Mouse (Mus musculus): ENCODE results near the gene Ly6g5c. TPM values are rescaled to one million over a fixed set of nuclear protein-coding genes. Genes with fewer than 3 reads are reported as not detected.

Gene Ly6g5c
- polyA plus RNA-seq, 1 experiment from 2014 or later, result not detected

Other genes with a start within 250 kb of the Ly6g5c start
- gene Cfb, start 245.8 kb upstream of the Ly6g5c start, polyA plus RNA-seq (2015; fragmentation: Nextera tagmentation; extraction: Ambion mirVana), result 1.4 and 1.6 TPM in 2 replicates
- gene Zbtb12, start 228.8 kb upstream of the Ly6g5c start, polyA plus RNA-seq (2015; fragmentation: Nextera tagmentation; extraction: Ambion mirVana), result 6.0 and 6.9 TPM in 2 replicates
- not detected in 2 replicates for gene Gm20547, start 226.2 kb upstream of the Ly6g5c start, polyA plus RNA-seq (2015; fragmentation: Nextera tagmentation; extraction: Ambion mirVana)
- 4.2 and 4.8 TPM in 2 replicates for gene C2, start 210.0 kb upstream of the Ly6g5c start, polyA plus RNA-seq (2015; fragmentation: Nextera tagmentation; extraction: Ambion mirVana)
- gene Ehmt2, start 209.8 kb upstream of the Ly6g5c start, polyA plus RNA-seq (2015; fragmentation: Nextera tagmentation; extraction: Ambion mirVana), result 59.7 and 73.8 TPM in 2 replicates
- 0.10 TPM in 1 of 2 replicates, not detected in the other for gene Slc44a4, start 193.8 kb upstream of the Ly6g5c start, polyA plus RNA-seq (2015; fragmentation: Nextera tagmentation; extraction: Ambion mirVana)
- 40.7 and 44.0 TPM in 2 replicates for gene Neu1, start 177.0 kb upstream of the Ly6g5c start, polyA plus RNA-seq (2015; fragmentation: Nextera tagmentation; extraction: Ambion mirVana)
- gene Hspa1b, start 149.0 kb upstream of the Ly6g5c start, polyA plus RNA-seq (2015; fragmentation: Nextera tagmentation; extraction: Ambion mirVana), result 0.79 and 1.4 TPM in 2 replicates
- not detected in 2 replicates for gene Gm20481, start 138.4 kb upstream of the Ly6g5c start, polyA plus RNA-seq (2015; fragmentation: Nextera tagmentation; extraction: Ambion mirVana)
- 13.8 and 15.5 TPM in 2 replicates for gene Hspa1a, start 136.1 kb upstream of the Ly6g5c start, polyA plus RNA-seq (2015; fragmentation: Nextera tagmentation; extraction: Ambion mirVana)
- 0.58 and 0.76 TPM in 2 replicates for gene Hspa1l, start 135.6 kb upstream of the Ly6g5c start, polyA plus RNA-seq (2015; fragmentation: Nextera tagmentation; extraction: Ambion mirVana)
- gene Lsm2, start 126.4 kb upstream of the Ly6g5c start, polyA plus RNA-seq (2015; fragmentation: Nextera tagmentation; extraction: Ambion mirVana), result 88.6 and 94.3 TPM in 2 replicates
- gene Vars, start 107.3 kb upstream of the Ly6g5c start, polyA plus RNA-seq (2015; fragmentation: Nextera tagmentation; extraction: Ambion mirVana), result 38.5 and 45.0 TPM in 2 replicates
- 0.25 and 0.59 TPM in 2 replicates for gene Vwa7, start 91.7 kb upstream of the Ly6g5c start, polyA plus RNA-seq (2015; fragmentation: Nextera tagmentation; extraction: Ambion mirVana)
- 3.2 and 4.4 TPM in 2 replicates for gene Sapcd1, start 80.3 kb upstream of the Ly6g5c start, polyA plus RNA-seq (2015; fragmentation: Nextera tagmentation; extraction: Ambion mirVana)
- gene Msh5, start 61.5 kb upstream of the Ly6g5c start, polyA plus RNA-seq (2015; fragmentation: Nextera tagmentation; extraction: Ambion mirVana), result 1.6 and 2.0 TPM in 2 replicates
- gene Clic1, start 58.3 kb upstream of the Ly6g5c start, polyA plus RNA-seq (2015; fragmentation: Nextera tagmentation; extraction: Ambion mirVana), result 72.4 and 75.0 TPM in 2 replicates
- gene Ddah2, start 49.2 kb upstream of the Ly6g5c start, polyA plus RNA-seq (2015; fragmentation: Nextera tagmentation; extraction: Ambion mirVana), result 173 and 187 TPM in 2 replicates
- not detected in 2 replicates for gene Ly6g6c, start 42.9 kb upstream of the Ly6g5c start, polyA plus RNA-seq (2015; fragmentation: Nextera tagmentation; extraction: Ambion mirVana)
- gene Mpig6b, start 42.1 kb upstream of the Ly6g5c start, polyA plus RNA-seq (2015; fragmentation: Nextera tagmentation; extraction: Ambion mirVana), result 0.19 and 0.22 TPM in 2 replicates
- 0.52 and 1.2 TPM in 2 replicates for gene Ly6g6e, start 31.4 kb upstream of the Ly6g5c start, polyA plus RNA-seq (2015; fragmentation: Nextera tagmentation; extraction: Ambion mirVana)
- gene Ly6g6d, start 30.2 kb upstream of the Ly6g5c start, polyA plus RNA-seq (2015; fragmentation: Nextera tagmentation; extraction: Ambion mirVana), result 0.81 and 1.9 TPM in 2 replicates
- 0.31 TPM in 1 of 2 replicates, not detected in the other for gene Ly6g6f, start 22.7 kb upstream of the Ly6g5c start, polyA plus RNA-seq (2015; fragmentation: Nextera tagmentation; extraction: Ambion mirVana)
- gene Abhd16a, start 19.0 kb upstream of the Ly6g5c start, polyA plus RNA-seq (2015; fragmentation: Nextera tagmentation; extraction: Ambion mirVana), result 114 and 120 TPM in 2 replicates
- gene Ly6g5b, start 7.1 kb downstream of the Ly6g5c start, polyA plus RNA-seq (2015; fragmentation: Nextera tagmentation; extraction: Ambion mirVana), result 0.48 and 0.59 TPM in 2 replicates
- 15.3 and 17.2 TPM in 2 replicates for gene Gpank1, start 13.2 kb downstream of the Ly6g5c start, polyA plus RNA-seq (2015; fragmentation: Nextera tagmentation; extraction: Ambion mirVana)
- gene Csnk2b, start 13.8 kb downstream of the Ly6g5c start, polyA plus RNA-seq (2015; fragmentation: Nextera tagmentation; extraction: Ambion mirVana), result 377 and 395 TPM in 2 replicates
- gene D17H6S53E, start 18.1 kb downstream of the Ly6g5c start, polyA plus RNA-seq (2015; fragmentation: Nextera tagmentation; extraction: Ambion mirVana), result 9.6 and 11.8 TPM in 2 replicates
- 0.21 TPM in 1 of 2 replicates, not detected in the other for gene Apom, start 23.8 kb downstream of the Ly6g5c start, polyA plus RNA-seq (2015; fragmentation: Nextera tagmentation; extraction: Ambion mirVana)
- 51.1 and 58.5 TPM in 2 replicates for gene Bag6, start 26.9 kb downstream of the Ly6g5c start, polyA plus RNA-seq (2015; fragmentation: Nextera tagmentation; extraction: Ambion mirVana)
- gene Prrc2a, start 56.6 kb downstream of the Ly6g5c start, polyA plus RNA-seq (2015; fragmentation: Nextera tagmentation; extraction: Ambion mirVana), result 109 and 138 TPM in 2 replicates
- 15.4 and 15.5 TPM in 2 replicates for gene Aif1, start 67.8 kb downstream of the Ly6g5c start, polyA plus RNA-seq (2015; fragmentation: Nextera tagmentation; extraction: Ambion mirVana)
- 10.1 and 10.9 TPM in 2 replicates for gene Lst1, start 80.2 kb downstream of the Ly6g5c start, polyA plus RNA-seq (2015; fragmentation: Nextera tagmentation; extraction: Ambion mirVana)
- gene Ltb, start 86.2 kb downstream of the Ly6g5c start, polyA plus RNA-seq (2015; fragmentation: Nextera tagmentation; extraction: Ambion mirVana), result 1.4 and 1.6 TPM in 2 replicates
- gene Tnf, start 93.7 kb downstream of the Ly6g5c start, polyA plus RNA-seq (2015; fragmentation: Nextera tagmentation; extraction: Ambion mirVana), result 0.12 TPM in 1 of 2 replicates, not detected in the other
- gene Lta, start 97.1 kb downstream of the Ly6g5c start, polyA plus RNA-seq (2015; fragmentation: Nextera tagmentation; extraction: Ambion mirVana), result 0.71 and 1.0 TPM in 2 replicates
- 0.46 and 0.48 TPM in 2 replicates for gene Gm16181, start 112.6 kb downstream of the Ly6g5c start, polyA plus RNA-seq (2015; fragmentation: Nextera tagmentation; extraction: Ambion mirVana)
- gene Atp6v1g2, start 125.4 kb downstream of the Ly6g5c start, polyA plus RNA-seq (2015; fragmentation: Nextera tagmentation; extraction: Ambion mirVana), result 210 and 227 TPM in 2 replicates
- 12.5 and 13.2 TPM in 2 replicates for gene Nfkbil1, start 127.5 kb downstream of the Ly6g5c start, polyA plus RNA-seq (2015; fragmentation: Nextera tagmentation; extraction: Ambion mirVana)
- gene Ddx39b, start 133.5 kb downstream of the Ly6g5c start, polyA plus RNA-seq (2015; fragmentation: Nextera tagmentation; extraction: Ambion mirVana), result 251 and 271 TPM in 2 replicates
- gene H2-D1, start 154.5 kb downstream of the Ly6g5c start, polyA plus RNA-seq (2015; fragmentation: Nextera tagmentation; extraction: Ambion mirVana), result 158 and 172 TPM in 2 replicates
- gene H2-Q1, start 212.1 kb downstream of the Ly6g5c start, polyA plus RNA-seq (2015; fragmentation: Nextera tagmentation; extraction: Ambion mirVana), result 0.65 and 1.1 TPM in 2 replicates
- gene H2-Q2, start 234.0 kb downstream of the Ly6g5c start, polyA plus RNA-seq (2015; fragmentation: Nextera tagmentation; extraction: Ambion mirVana), result 9.1 and 10.5 TPM in 2 replicates

Data from neural tube, postnatal 0 days (tissue).